Mouse (Mus musculus) testis, adult 2 months (tissue): ENCODE results near the gene Cenpb. TPM values are rescaled to one million over a fixed set of nuclear protein-coding genes. Genes with fewer than 3 reads are reported as not detected.

Experiments used
- H3K27ac ChIP-seq: fragments of 200-500 bp; 2 replicates; pipeline ENCODE4 v1.5.1; 2012; ENCODE audit warnings: low read depth, low read length; ENCODE audit not compliant: control insufficient read depth, insufficient read depth
- H3K27me3 ChIP-seq: fragments of 200-500 bp; 2 replicates; pipeline ENCODE4 v1.6.1; 2012; ENCODE audit warnings: mild to moderate bottlenecking, low read length, moderate library complexity; ENCODE audit not compliant: control insufficient read depth, insufficient read depth
- H3K36me3 ChIP-seq: fragments of 200-500 bp; 2 replicates; pipeline ENCODE4 v1.6.1; 2012; ENCODE audit warnings: mild to moderate bottlenecking, low read length; ENCODE audit not compliant: control insufficient read depth, insufficient read depth
- H3K4me1 ChIP-seq: fragments of 200-500 bp; 2 replicates; pipeline ENCODE4 v1.6.1; 2012; ENCODE audit warnings: low read length; ENCODE audit not compliant: control insufficient read depth, insufficient read depth
- H3K4me3 ChIP-seq: fragments of 200-500 bp; 2 replicates; pipeline ENCODE4 v1.5.1; 2012; ENCODE audit warnings: low read depth, mild to moderate bottlenecking, low read length, moderate library complexity, mixed read lengths; ENCODE audit not compliant: control insufficient read depth
- CTCF ChIP-seq: fragments of 200-500 bp; IDR thresholded peaks from 2 replicates; pipeline ENCODE4 v1.5.1; 2012; ENCODE audit warnings: low read depth, mild to moderate bottlenecking, inconsistent platforms, low read length, moderate library complexity; ENCODE audit not compliant: control insufficient read depth, insufficient read depth, insufficient replicate concordance
- POLR2A ChIP-seq: fragments of 200-500 bp; IDR thresholded peaks from 2 replicates; pipeline ENCODE4 v1.6.1; 2012; ENCODE audit warnings: low read depth, mild to moderate bottlenecking, inconsistent platforms, low read length, moderate library complexity; ENCODE audit not compliant: control insufficient read depth
- polyA plus RNA-seq: library from polyadenylated mRNA; depleted of rRNA; stranded (reverse); fragments of >200 nt; gene quantifications from 2 replicates; pipeline ENCODE4 v1.2.3, GENCODE M21; 2012

Cenpb gene
- polyA plus RNA-seq, 1 experiment, result 7.6 TPM

GRCm38 (mm10) chr2:131148353-131149253 lies 31.3 kb downstream of the Cenpb start:
- no peaks in the 10 kb centered on the region; the same call in 1 of the 2 replicates for H3K4me1 ChIP-seq

GRCm38 (mm10) chr2:131147043-131147365 lies 32.9 kb downstream of the Cenpb start:
- Histone ChIP-seq H3K27me3 (no peaks in the 10 kb centered on the region), H3K36me3 (no peaks in the 10 kb centered on the region; the same call in 1 of the 2 replicates), H3K27ac (no peak overlapping the region), H3K4me1 (peaks cover 4% of the 10 kb centered on the region; the same call in 1 of the 2 replicates), H3K4me3 (no peak overlapping the region)
- TF ChIP-seq POLR2A (no peak), CTCF (no peak)

More at GRCm38 (mm10) chr2:131148353-131149253, 31.3 kb downstream of the Cenpb start:
- Histone ChIP-seq H3K36me3 (peaks cover 2% of the 10 kb centered on the region), H3K27ac (no peak overlapping the region), H3K27me3 (no peaks in the 10 kb centered on the region), H3K4me3 (no peak overlapping the region)
- TF ChIP-seq POLR2A (no peak), CTCF (no peak)

DNA sequence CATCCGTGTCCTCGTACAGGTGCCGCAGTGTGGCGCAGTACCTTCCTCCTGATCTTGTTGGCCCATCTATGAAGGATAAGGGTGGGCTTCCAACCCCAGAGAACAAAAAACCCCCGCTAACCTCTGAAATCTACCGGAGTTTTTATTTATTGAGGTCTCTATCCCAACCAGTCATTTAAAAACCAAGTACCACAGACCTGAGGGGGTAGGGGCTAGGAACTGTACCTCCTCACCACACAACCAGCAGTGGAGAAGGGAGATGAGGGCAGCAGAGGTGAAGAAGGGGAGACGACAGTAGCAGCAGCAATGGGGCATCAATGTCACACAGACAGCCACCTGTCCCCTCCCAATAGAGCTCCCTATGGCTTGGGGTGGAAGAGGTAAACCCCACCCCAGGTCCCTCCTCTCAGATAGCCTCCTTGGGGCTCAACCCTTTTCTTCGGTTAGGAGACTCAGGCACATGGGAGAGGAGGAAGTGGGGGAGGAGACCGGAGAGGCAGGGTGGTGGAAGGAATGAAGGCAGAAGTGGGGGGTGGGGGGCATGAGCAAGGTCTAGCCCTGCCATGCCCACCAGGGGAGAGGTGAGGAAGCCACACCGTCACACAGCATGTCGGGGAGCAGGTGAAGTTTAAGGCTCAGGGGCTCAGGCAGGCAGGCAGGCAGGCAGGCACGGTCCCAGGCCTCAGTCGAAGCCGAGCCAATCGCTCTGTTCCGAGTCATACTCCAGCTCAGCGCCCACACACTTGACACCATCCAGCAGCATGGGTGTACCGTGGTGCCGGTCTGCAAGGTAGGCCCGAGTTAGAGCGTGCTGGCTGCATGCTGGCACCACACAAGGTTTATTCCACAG lies 33.4 kb downstream of the Cenpb start:
- TF ChIP-seq CTCF (no peak), POLR2A (no peak)
- Histone ChIP-seq H3K27me3 (no peaks in the 10 kb centered on the region), H3K4me3 (no peak overlapping the region), H3K36me3 (no peaks in the 10 kb centered on the region; the same call in 1 of the 2 replicates), H3K4me1 (peaks cover 6% of the 10 kb centered on the region; the same call in 1 of the 2 replicates), H3K27ac (no peak overlapping the region)

DNA sequence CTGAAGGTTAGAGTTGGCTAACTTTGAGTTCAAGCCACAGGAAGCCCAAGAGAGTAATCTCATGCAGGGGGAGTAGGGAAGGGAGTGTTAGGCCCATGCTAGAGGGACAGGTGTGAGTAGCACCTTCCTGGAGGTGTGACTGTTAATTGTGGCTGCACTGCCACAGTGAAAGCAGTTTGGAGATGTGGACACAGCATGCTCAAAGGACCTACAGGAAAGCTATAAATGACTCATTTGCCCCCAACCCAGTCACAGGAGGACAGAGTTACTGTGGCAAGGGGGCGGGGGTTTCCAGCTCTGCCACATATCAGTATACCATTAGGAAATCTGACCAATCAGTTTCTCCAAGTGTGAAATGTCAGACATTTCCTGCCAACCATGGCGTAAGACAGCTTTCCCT lies 34.3 kb downstream of the Cenpb start:
- Histone ChIP-seq H3K4me3 (no peak overlapping the region), H3K27me3 (no peaks in the 10 kb centered on the region), H3K27ac (no peak overlapping the region), H3K4me1 (peaks cover 6% of the 10 kb centered on the region; the same call in 1 of the 2 replicates), H3K36me3 (no peaks in the 10 kb centered on the region; the same call in 1 of the 2 replicates)
- no peak for TF ChIP-seq CTCF
- no peak for TF ChIP-seq POLR2A

DNA sequence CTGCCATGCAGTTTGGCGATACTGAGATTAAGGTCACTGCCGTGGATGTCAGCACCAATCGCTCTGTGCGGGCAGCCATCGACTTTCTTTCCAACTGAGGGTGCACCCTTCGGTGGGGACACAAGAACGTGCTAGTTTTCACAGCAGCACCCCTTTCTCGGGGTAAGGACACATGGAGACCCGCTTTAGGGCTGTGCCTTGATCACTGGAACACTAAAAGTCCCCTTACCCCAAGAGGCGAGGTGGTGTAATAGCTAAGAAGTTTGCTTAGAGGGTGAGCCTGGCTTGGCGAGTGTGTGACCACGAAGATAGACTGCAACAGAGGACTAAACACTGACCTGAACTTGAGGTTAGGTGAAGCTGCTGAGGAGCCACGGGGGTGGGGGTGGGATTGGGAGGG lies 34.7 kb downstream of the Cenpb start:
- H3K27ac ChIP-seq, result no peak overlapping the region
- TF ChIP-seq CTCF (no peak), POLR2A (no peak)
- H3K4me1 ChIP-seq, result peaks cover 6% of the 10 kb centered on the region; the same call in 1 of the 2 replicates
- no peaks in the 10 kb centered on the region for H3K27me3 ChIP-seq
- H3K36me3 ChIP-seq, result no peaks in the 10 kb centered on the region; the same call in 1 of the 2 replicates
- H3K4me3 ChIP-seq, result no peak overlapping the region

GRCm38 (mm10) chr2:131143007-131143780 lies 36.7 kb downstream of the Cenpb start:
- Histone ChIP-seq H3K36me3 (no peaks in the 10 kb centered on the region; the same call in 1 of the 2 replicates), H3K4me1 (peaks cover 6% of the 10 kb centered on the region; the same call in 1 of the 2 replicates), H3K27ac (no peak overlapping the region), H3K4me3 (no peak overlapping the region), H3K27me3 (no peaks in the 10 kb centered on the region)
- TF ChIP-seq POLR2A (no peak), CTCF (no peak)
